Mouse (Mus musculus): Measurements from ENCODE around the gene Wdsub1.

DNA sequence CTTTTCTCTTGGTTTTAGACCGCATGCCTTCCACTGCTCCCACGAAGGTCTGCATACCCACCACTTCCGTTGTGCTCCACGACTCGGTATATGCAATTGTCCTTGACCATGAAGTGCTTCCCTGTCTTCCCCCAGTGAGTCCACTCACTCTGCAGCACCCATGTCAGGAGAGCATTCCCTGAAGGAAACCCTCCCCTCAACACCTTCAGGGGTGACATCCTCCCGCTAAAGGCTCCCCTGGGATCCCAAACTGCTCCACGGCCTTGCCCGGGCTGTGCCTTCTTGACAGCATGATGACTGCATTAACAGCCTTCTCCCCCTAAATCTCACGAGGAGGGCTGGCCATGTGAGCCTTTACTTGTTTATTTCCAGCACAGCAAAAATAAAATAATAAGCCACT lies 25.7 kb upstream of the Wdsub1 start:
- no peak for TF ChIP-seq CTCF (conservative IDR thresholded peaks at IDR 0.05 in 1 of 2, IDR thresholded peaks at IDR 0.05 in 1 of 2; ENCODE audit: low read depth in 2 of 2, low read length in 2 of 2)
- TF ChIP-seq USF1 (IDR thresholded peaks at IDR 0.05; ENCODE audit: low read depth, low read length): no peak
- no peak for TF ChIP-seq POLR2A (IDR thresholded peaks at IDR 0.05; ENCODE audit: low read depth, low read length)
- TF ChIP-seq SIN3A (IDR thresholded peaks at IDR 0.05; ENCODE audit: low read length): no peak
- no peak for TF ChIP-seq CHD2 (IDR thresholded peaks at IDR 0.05; ENCODE audit: low read length)
- TF ChIP-seq MAX (IDR thresholded peaks at IDR 0.05; ENCODE audit: low read length): no peak
- TF ChIP-seq USF2 (conservative IDR thresholded peaks at IDR 0.05; ENCODE audit: low read depth, low read length): no peak
- no peak for TF ChIP-seq EP300 (IDR thresholded peaks at IDR 0.05; ENCODE audit: low read length)
- no peak for TF ChIP-seq JUND (conservative IDR thresholded peaks at IDR 0.05; ENCODE audit: low read depth, low read length)
- no peak for TF ChIP-seq TCF12 (IDR thresholded peaks at IDR 0.05; ENCODE audit: low read depth, low read length)
- no peak for TF ChIP-seq ELF1 (IDR thresholded peaks at IDR 0.05; ENCODE audit: low read depth, low read length)
- TF ChIP-seq ETS1 (conservative IDR thresholded peaks at IDR 0.05; ENCODE audit: low read depth, low read length): no peak
- TF ChIP-seq POLR2AphosphoS2 (IDR thresholded peaks at IDR 0.05; ENCODE audit: low read depth, low read length): no peak
- no peak for TF ChIP-seq GABPA (IDR thresholded peaks at IDR 0.05; ENCODE audit: insufficient replicate concordance, low read depth, low read length)

Measured in CH12.LX (cell line).